8 mouse cellular contexts compared by ENCODE assay signal in genomic region chr13:23700786-23701520, GRCm38 (mm10). TPM values are rescaled to one million over a fixed set of nuclear protein-coding genes. Genes with fewer than 3 reads are reported as not detected.
DNase-seq lines count a peak whose midpoint lies in the region; ATAC-seq and TF ChIP-seq lines count a peak whose summit lies in the region.

No protein-coding gene starts in this region.

- no peak overlapping the region for H3K27ac ChIP-seq in forebrain, embryonic 14.5 days (ENCODE audit: low read depth, low read length)
- no peak overlapping the region for H3K27ac ChIP-seq in lung, embryonic 14.5 days (ENCODE audit: low read depth)

- no peaks in the 10 kb centered on the region for H3K9me3 ChIP-seq in G1E (replicated peaks)
- H3K9me3 ChIP-seq in forebrain, embryonic 14.5 days (replicated peaks; ENCODE audit: control insufficient read depth, low read length) = no peaks in the 10 kb centered on the region
- H3K9me3 ChIP-seq in lung, embryonic 14.5 days (ENCODE audit: low read depth, low read length) = no peaks in the 10 kb centered on the region

- ATAC-seq in G1E (ENCODE audit: extremely low read depth, insufficient number of reproducible peaks, low FRiP score, poor library complexity, severe bottlenecking) = peak; percentile 18; the same call in 1 of the 2 replicates
- ATAC-seq in cerebellum, adult (ENCODE audit: insufficient number of reproducible peaks, low FRiP score, low TSS enrichment) = peak; percentile 59; the same call in 1 of the 2 replicates
- peak; percentile 32; the same call in 1 of the 2 replicates for ATAC-seq in forebrain, embryonic 14.5 days
- peak; percentile 64 for ATAC-seq in lung, embryonic 14.5 days (ENCODE audit: insufficient read depth)

- H3K4me3 ChIP-seq in G1E (ENCODE audit: low read depth, low read length) = no peak overlapping the region; the same call in 1 of the 2 replicates
- H3K4me3 ChIP-seq in forebrain, embryonic 14.5 days (ENCODE audit: low read depth, low read length) = no peak overlapping the region
- no peak overlapping the region for H3K4me3 ChIP-seq in lung, embryonic 14.5 days (ENCODE audit: low read depth, low read length)

- no peaks in the 10 kb centered on the region for H3K36me3 ChIP-seq in G1E (replicated peaks)
- H3K36me3 ChIP-seq in forebrain, embryonic 14.5 days (ENCODE audit: control insufficient read depth, insufficient read depth, low read length) = no peaks in the 10 kb centered on the region
- no peaks in the 10 kb centered on the region for H3K36me3 ChIP-seq in lung, embryonic 14.5 days (ENCODE audit: insufficient read depth)

- intact Hi-C loops in heart, postnatal 36 days (cut with DNase I) = loop anchor here (1.0 kb wide), 1 partner anchor 31 kb away; no protein-coding TSS in a partner anchor

- H3K27me3 ChIP-seq in G1E (ENCODE audit: insufficient read depth, low read length) = peaks cover 12% of the 10 kb centered on the region
- H3K27me3 ChIP-seq in forebrain, embryonic 14.5 days (replicated peaks; ENCODE audit: control insufficient read depth, insufficient read depth, low read length) = no peaks in the 10 kb centered on the region
- H3K27me3 ChIP-seq in lung, embryonic 14.5 days (ENCODE audit: insufficient read depth, low read length) = no peaks in the 10 kb centered on the region

- DNase-seq in G1E (ENCODE audit: low spot score) = no peak
- peak; percentile 85 for DNase-seq in forebrain, embryonic 14.5 days (ENCODE audit: low spot score)
- DNase-seq in heart, postnatal 36 days = peak; percentile 70 to 71
- DNase-seq in layer of hippocampus, adult 8-10 months (ENCODE audit: low spot score in 2 of 2) = peak; percentile 60 to 78
- peak; percentile 91 for DNase-seq in lung, embryonic 14.5 days
- DNase-seq in retina, embryonic 14.5 days (ENCODE audit: low spot score) = peak; percentile 91
- DNase-seq in thymus, postnatal 25 days = peak; percentile 84

- 35% methylated on average over 8 of the region's 8 CpGs for WGBS in forebrain, embryonic 14.5 days
- WGBS in lung, embryonic 14.5 days = 16% methylated on average over 8 of the region's 8 CpGs

- peak; percentile 51 for TF ChIP-seq CTCF in G1E (IDR thresholded peaks at IDR 0.05; ENCODE audit: low read depth, low read length)
- peak; percentile 87 for TF ChIP-seq CTCF in lung, embryonic 14.5 days (IDR thresholded peaks at IDR 0.05; ENCODE audit: low read depth)

- no peak overlapping the region for H3K4me2 ChIP-seq in forebrain, embryonic 14.5 days (ENCODE audit: low read length)
- H3K4me2 ChIP-seq in lung, embryonic 14.5 days = no peak overlapping the region

- H3K9ac ChIP-seq in forebrain, embryonic 14.5 days (ENCODE audit: low read length) = no peak overlapping the region
- H3K9ac ChIP-seq in lung, embryonic 14.5 days = no peak overlapping the region

- peaks cover 32% of the 10 kb centered on the region for H3K4me1 ChIP-seq in G1E (ENCODE audit: insufficient read depth, low read depth, low read length)
- H3K4me1 ChIP-seq in forebrain, embryonic 14.5 days (ENCODE audit: control insufficient read depth, insufficient read depth, low read length) = 0 out of 2 replicates have a peak, but pooled peaks cover 6% of the 10 kb centered on the region
- no peaks in the 10 kb centered on the region; the same call in 1 of the 2 replicates for H3K4me1 ChIP-seq in lung, embryonic 14.5 days (ENCODE audit: insufficient read depth)

RNA-seq across cellular contexts. Expression of gene Hist1h4c, which starts 2.7 kb away (rescaled TPM):
- total RNA-seq in G1E (2014; fragmentation: Nextera tagmentation) (89.9 and 123 TPM in 2 replicates), G1E (2017) (238 and 240 TPM in 2 replicates)
- 2.2 and 9.8 TPM in 2 replicates for polyA plus RNA-seq in G1E (2012)
- polyA plus RNA-seq in forebrain, embryonic 14.5 days (2014; fragmentation: Nextera tagmentation; extraction: Ambion mirVana) = 2.9 and 6.5 TPM in 2 replicates
- total RNA-seq in heart, postnatal 36 days (2021) = 10 to 100 TPM; 51.7 to 59.6 TPM
- total RNA-seq in layer of hippocampus, adult 8-10 months (2022) = 10 to 100 TPM; 71.6 to 90.3 (median 85.0) TPM
- polyA plus RNA-seq in lung, embryonic 14.5 days (2014; fragmentation: Nextera tagmentation; extraction: Ambion mirVana) = 11.2 and 11.4 TPM in 2 replicates

RNA-seq across cellular contexts. Expression of gene Hist1h1t, which starts 5.3 kb away (rescaled TPM):
- total RNA-seq in G1E (2014; fragmentation: Nextera tagmentation) (not detected in 2 replicates), G1E (2017) (0.16 and 0.29 TPM in 2 replicates)
- not detected in 2 replicates for polyA plus RNA-seq in G1E (2012)
- polyA plus RNA-seq in forebrain, embryonic 14.5 days (2014; fragmentation: Nextera tagmentation; extraction: Ambion mirVana) = not detected in 2 replicates
- not detected for total RNA-seq in heart, postnatal 36 days (2021)
- under 1 TPM in 1 of 4 experiments, not detected in 3; 0.50 TPM for total RNA-seq in layer of hippocampus, adult 8-10 months (2022)
- polyA plus RNA-seq in lung, embryonic 14.5 days (2014; fragmentation: Nextera tagmentation; extraction: Ambion mirVana) = not detected in 2 replicates

RNA-seq across cellular contexts. Expression of gene Hfe, which starts 9.7 kb away (rescaled TPM):
- total RNA-seq in G1E (2014; fragmentation: Nextera tagmentation) (not detected in 2 replicates), G1E (2017) (0.16 TPM in 1 of 2 replicates, not detected in the other)
- polyA plus RNA-seq in G1E (2012) = not detected in 2 replicates
- 3.5 and 4.7 TPM in 2 replicates for polyA plus RNA-seq in forebrain, embryonic 14.5 days (2014; fragmentation: Nextera tagmentation; extraction: Ambion mirVana)
- 10 to 100 TPM; 48.4 to 66.6 TPM for total RNA-seq in heart, postnatal 36 days (2021)
- total RNA-seq in layer of hippocampus, adult 8-10 months (2022) = 1 to 10 TPM; 3.9 to 9.4 (median 7.0) TPM
- polyA plus RNA-seq in lung, embryonic 14.5 days (2014; fragmentation: Nextera tagmentation; extraction: Ambion mirVana) = 8.4 and 12.1 TPM in 2 replicates

RNA-seq across cellular contexts. Expression of gene Hist1h2bc, which starts 17.0 kb away (rescaled TPM):
- total RNA-seq in G1E (2014; fragmentation: Nextera tagmentation) (62.5 and 102 TPM in 2 replicates), G1E (2017) (387 and 479 TPM in 2 replicates)
- 8.5 and 11.3 TPM in 2 replicates for polyA plus RNA-seq in G1E (2012)
- 32.2 and 39.5 TPM in 2 replicates for polyA plus RNA-seq in forebrain, embryonic 14.5 days (2014; fragmentation: Nextera tagmentation; extraction: Ambion mirVana)
- 10 to 100 TPM; 64.4 to 75.8 TPM for total RNA-seq in heart, postnatal 36 days (2021)
- 10 to 100 TPM; 33.4 to 55.2 (median 44.8) TPM for total RNA-seq in layer of hippocampus, adult 8-10 months (2022)
- polyA plus RNA-seq in lung, embryonic 14.5 days (2014; fragmentation: Nextera tagmentation; extraction: Ambion mirVana) = 52.9 and 55.1 TPM in 2 replicates

RNA-seq across cellular contexts. Expression of gene Hist1h2ac, which starts 17.2 kb away (rescaled TPM):
- 5.1 and 6.4 TPM in 2 replicates for total RNA-seq in G1E (2014; fragmentation: Nextera tagmentation)
- 54.4 and 93.5 TPM in 2 replicates for total RNA-seq in G1E (2017)
- 1.1 and 3.8 TPM in 2 replicates for polyA plus RNA-seq in G1E (2012)
- polyA plus RNA-seq in forebrain, embryonic 14.5 days (2014; fragmentation: Nextera tagmentation; extraction: Ambion mirVana) = 0.91 and 1.3 TPM in 2 replicates
- 1 to 10 TPM; 1.6 to 1.8 TPM for total RNA-seq in heart, postnatal 36 days (2021)
- 1 to 10 TPM; 1.4 to 3.1 (median 2.7) TPM for total RNA-seq in layer of hippocampus, adult 8-10 months (2022)
- 1.5 and 2.1 TPM in 2 replicates for polyA plus RNA-seq in lung, embryonic 14.5 days (2014; fragmentation: Nextera tagmentation; extraction: Ambion mirVana)

Comparison
In these comparisons a context has a peak if more than half of its experiments do, and no peak if none do; other contexts are left out.
1. RNA of gene Hfe, which starts 9.7 kb away (total RNA-seq): 48.4 to 66.6 TPM in heart, postnatal 36 days; 3.9 to 9.4 TPM in layer of hippocampus, adult 8-10 months and 0.16 TPM in G1E; every median in the first group is over 4 times any median in the second.
2. Peak in every context shown above with its lines, with median percentiles within 50 percentile points of each other: ATAC-seq.